Mouse (Mus musculus) A20 (cell line): Measurements from ENCODE around the gene Ackr4.
A peak's percentile ranks its signal among the peaks of the same experiment; 100 is the strongest.

Source experiments
- DNase-seq: peaks from one replicate; pipeline ENCODE4 v3.0.0-alpha.2; 2011; ENCODE audit warnings: low read depth, low spot score

The Ackr4 gene

DNA sequence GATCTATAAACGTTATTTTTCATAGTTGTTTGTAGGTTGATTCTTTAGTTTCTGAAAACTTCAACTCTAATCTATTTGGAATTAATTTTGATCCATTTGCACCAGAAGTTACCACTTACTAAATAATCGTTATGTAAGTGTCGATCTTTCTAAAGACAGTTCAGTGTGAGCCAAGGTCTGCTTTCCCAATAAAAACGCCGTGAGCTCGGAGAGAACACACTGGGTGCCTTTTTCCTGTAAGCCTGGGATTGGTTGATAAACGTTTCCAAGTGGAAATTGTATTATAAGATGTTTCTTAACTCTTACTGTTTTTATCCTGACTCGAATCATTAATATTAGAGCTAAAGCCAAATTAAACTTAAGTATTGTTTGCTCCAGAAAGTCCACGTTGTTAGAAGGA lies 19.8 kb downstream of the Ackr4 start:
- DNase-seq: no peak

DNA sequence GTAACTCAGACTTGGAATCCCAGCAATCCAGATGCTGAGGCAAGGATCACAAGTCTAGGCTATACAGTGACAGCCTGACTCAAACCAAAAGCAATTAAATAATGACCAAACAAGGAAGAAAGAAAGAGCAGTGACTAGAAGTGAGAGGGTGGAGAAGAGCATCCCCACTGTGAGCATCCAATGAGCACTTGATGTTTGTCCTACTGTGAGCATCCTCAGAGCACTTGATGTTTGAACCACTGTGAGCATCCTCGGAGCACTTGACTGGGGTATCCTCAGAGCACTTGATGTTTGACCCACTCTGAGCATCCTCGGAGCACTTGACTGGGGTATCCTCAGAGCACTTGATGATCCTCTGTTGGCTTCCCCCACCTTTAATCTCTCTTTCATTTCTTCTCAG lies 21.7 kb downstream of the Ackr4 start:
- DNase-seq: no peak

DNA sequence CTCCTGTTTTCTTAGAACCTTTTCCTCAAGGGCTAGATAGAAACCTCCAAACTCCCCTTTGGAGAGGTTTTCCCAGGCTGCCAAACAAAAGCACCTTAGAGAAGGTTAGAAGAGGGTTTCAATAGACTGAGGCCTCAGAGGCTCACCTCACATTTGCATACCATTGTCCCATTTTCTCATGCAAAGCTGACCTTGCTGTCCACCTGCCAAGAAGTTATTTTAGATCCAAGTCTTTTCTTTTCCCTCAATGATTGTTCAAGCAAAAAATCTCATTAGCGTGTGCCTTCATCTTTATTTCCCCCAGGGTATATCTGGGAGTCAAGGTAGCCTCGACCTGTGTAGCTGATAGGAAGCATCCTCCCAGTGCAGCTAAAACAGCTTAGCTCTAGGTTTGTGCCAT lies 23.8 kb downstream of the Ackr4 start:
- DNase-seq: peak; percentile 72

DNA sequence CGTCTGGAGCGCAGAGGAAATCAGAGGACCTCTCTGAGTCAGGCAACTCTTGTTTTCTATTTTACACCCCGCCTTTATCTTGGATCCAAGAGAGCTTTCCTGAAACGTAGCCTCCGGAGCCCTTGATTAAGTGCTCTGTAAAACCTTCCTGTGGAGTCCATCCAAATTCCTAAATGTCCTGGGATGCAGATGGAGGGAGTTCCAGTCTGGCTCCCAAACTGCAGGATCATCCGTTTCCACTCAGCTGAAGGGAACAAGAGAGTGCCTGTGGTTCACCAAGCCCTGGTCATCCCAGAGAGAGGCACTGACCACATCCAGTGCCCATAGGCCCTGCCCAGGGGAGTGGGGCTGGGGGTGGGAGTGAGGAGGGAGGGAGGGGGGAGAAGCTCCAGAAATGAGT lies 24.4 kb downstream of the Ackr4 start:
- no peak for DNase-seq

DNA sequence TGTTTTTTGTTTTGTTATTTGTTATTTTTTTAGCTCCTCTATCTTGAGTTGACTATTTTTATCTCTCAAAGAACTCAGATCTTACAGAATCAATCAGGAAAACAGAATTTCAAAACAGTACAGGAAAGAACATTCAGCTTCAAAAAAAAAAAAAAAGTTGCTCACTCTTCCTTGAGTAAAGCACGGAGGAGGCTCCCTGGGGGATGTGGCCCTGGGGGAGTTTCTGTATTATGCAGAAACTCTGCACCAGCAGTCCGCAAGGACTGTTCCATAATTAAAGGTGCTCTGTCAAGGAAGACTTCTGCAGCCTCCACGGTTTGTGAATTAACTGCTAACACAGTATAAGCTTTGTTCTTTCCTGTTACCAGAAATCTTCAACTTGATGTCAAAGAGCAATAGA lies 25.3 kb downstream of the Ackr4 start:
- DNase-seq: no peak

DNA sequence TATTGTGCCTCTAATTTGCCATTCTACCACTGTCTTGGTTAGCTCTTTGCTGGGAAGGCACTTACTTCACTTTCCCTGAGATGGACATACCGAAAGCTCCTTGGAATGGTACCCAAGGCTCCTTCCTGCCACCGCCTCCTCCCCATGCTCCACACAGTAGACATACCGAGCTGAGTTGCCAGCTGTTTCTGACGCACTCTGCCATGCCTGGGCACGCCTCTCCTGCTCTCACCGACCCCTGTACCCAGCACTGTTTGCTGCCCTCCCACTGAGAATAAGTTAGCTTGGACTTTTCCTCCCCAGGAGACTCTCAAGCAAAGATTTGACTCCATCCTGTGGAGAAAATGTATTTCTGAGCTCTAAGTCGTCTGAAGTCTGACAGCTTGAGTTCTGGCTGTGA lies 25.9 kb downstream of the Ackr4 start:
- DNase-seq: no peak

DNA sequence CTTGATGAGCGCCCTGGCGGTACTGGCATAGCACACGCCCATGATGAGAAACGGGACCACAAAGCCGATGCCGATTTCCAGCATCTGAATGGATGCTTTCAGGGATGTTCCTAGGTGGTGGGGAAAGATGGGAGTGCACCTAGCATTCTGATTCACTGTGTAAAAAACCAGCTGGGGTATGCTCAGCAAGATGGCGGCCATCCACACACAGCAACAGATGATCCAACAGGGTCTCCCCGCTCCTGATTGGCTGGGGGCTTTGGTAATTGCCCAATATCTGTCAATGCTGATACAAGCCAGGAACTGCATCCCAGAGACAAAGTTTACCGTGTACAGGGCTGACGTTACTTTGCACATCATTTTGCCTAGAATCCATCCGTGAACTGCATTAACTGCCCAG lies 27.7 kb downstream of the Ackr4 start:
- no peak for DNase-seq

DNA sequence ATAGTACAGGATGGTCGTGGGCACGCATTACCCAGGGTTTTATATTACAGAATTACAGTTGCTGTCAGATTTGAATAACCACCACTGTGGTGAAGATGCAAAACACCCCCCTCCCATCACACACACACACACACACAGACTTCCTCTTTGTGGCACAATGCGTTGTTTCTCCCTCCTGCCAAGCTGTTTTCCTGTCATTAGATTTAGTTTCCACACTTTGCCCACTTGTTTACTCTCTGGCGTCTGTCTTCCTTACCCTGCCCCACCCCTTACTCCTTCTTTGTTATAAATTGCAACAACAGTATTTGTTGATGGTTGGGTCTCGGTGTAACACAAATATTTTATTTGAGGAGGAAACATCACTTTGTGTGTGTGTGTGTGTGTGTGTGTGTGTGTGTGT lies 28.5 kb downstream of the Ackr4 start:
- DNase-seq: peak; percentile 79

DNA sequence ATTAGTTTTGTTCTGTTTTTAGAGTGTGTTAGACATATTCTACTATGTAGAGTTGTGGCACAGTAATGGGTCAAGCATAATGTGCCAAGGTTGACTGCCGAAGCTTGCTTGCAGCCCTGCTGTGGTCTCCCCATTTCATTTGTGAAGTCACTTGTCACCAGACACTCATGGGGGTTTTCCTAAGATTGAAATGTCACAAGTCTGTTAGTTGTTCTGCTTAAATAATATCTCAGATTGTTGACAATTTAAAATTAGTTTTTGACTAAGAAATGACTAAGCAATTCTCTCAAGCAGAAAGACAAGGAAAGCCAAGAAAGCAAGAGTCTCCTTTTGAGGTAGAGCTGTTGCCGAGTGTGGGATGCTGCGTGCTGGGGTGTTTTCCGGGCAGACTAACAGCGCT lies 33.8 kb downstream of the Ackr4 start:
- DNase-seq: peak; percentile 74

DNA sequence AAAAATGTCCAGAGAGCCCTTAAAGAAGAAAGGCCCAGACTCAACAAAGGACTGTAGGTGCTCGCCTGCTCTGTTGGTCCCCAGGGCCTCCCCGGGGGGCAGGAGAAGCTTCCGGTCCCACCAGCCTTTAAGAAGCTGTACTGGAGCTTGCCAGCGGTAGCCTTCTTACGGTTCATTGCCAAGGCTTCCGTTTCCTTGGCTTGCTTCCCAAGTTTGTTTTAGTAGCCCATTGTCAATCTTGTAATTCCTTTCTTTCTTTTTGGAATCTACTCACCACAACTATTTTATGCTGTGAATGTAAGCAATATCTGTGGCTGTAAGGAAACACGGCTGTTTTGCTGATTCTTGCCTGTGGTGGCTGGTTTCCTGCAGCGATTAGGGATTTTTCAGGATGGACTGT lies 38.2 kb downstream of the Ackr4 start:
- DNase-seq: no peak

DNA sequence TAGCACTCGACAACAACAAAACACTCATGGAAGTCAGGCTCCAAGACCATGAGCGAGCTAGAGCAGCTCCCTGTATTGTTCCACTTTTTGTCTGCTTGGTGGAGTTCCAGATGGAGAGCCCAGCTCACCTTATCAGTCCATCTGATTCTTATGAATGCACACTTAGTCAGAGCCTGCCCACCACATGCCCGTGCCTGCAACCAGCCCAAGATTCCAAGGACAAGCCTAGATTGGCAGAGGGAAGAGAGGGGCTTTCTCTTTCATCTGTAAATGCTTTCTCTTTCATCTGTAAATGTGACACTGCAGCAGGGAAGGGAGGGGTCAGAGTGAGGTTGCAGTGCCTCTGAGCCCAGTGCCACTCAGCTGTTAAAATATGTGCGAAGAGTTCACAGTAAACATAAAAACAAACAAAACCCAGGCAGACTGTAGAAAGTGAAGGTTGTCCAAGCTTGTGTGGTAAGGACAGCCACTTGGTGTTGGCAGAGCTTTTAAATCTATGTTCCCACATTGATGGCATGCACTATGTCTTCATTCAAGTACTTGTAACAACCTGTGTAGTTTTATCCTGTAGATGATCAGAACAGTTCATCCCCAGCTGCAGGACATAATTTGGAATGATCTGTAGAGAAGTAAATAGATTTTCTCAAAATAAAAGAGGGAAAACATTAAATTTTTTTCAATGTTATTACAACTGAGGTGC lies 40.9 kb downstream of the Ackr4 start:
- no peak for DNase-seq

DNA sequence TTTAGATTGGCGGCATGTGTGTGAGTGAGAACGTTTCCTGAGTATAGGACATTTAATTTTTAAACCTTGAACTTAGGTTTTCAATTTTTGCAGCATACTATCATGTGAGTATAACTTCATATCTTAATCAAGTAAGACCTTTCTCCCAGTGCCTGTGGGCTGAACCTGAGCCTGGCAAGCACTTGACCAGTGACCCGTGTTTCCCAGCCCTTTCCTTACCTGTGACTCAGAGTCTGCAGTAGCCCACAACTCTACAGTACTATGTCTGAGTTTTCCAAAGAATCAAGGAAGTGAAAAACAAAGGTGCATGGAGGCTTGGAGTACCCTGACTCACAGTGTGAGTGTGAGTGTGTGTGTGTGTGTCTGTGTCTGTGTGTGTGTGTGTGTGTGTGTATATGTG lies 46.7 kb downstream of the Ackr4 start:
- DNase-seq: no peak

DNA sequence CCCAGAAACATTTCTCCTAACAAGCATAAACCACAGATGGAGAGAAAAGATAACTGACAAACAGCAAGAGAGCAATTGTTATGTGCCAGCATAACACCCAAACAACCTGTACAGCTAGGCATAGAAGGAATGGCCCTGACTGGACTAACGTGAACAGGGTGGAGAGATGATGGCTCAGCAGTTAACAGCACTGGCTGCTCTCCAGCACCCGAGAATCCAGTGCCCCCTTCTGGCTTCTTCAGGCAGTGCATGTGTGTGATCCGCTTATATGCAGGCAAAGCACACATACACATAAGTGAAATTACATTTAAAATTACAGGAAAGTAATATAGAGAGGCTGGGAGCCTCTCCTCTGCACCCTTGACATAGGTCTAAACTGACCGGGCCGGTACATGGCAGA lies 47.4 kb downstream of the Ackr4 start:
- DNase-seq: peak; percentile 69

DNA sequence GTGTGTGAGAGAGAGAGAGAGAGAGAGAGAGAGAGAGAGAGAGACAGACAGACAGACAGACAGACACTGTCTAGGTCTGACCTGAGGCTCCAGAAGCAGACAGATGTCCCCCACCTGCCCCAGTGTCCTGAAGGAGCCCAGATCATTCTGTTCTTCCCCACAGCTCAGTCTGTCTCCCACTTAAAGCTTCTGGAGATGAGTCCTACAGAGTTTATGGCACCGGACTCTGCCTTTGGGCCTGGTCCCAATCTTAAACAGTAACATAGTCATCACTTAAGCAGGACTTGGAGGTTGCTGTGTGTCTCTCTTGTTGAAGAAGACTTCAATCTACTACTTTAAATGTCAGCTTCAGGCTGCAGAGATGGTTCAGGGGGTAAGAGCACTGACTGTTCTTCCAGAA lies 48.0 kb downstream of the Ackr4 start:
- DNase-seq: no peak

DNA sequence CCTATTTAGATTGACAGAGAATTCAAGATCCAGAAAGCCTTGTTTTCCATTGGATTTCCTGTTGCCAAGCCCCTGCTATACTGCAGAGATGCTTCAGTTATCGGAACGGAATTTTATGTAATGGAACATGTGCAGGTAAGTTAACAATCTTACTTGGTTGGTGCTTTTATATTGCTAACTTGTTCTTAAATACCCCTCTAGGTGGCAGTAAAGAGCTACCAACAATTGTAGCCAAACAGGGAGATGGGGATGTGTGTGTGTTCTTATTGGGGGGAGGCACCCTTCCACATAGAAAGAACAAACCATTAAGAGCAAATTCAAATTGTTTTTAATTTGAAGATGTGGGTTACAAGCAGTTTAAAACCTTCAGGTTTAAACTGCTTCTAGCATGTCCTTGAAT lies 50.9 kb downstream of the Ackr4 start:
- peak; percentile 61 for DNase-seq

DNA sequence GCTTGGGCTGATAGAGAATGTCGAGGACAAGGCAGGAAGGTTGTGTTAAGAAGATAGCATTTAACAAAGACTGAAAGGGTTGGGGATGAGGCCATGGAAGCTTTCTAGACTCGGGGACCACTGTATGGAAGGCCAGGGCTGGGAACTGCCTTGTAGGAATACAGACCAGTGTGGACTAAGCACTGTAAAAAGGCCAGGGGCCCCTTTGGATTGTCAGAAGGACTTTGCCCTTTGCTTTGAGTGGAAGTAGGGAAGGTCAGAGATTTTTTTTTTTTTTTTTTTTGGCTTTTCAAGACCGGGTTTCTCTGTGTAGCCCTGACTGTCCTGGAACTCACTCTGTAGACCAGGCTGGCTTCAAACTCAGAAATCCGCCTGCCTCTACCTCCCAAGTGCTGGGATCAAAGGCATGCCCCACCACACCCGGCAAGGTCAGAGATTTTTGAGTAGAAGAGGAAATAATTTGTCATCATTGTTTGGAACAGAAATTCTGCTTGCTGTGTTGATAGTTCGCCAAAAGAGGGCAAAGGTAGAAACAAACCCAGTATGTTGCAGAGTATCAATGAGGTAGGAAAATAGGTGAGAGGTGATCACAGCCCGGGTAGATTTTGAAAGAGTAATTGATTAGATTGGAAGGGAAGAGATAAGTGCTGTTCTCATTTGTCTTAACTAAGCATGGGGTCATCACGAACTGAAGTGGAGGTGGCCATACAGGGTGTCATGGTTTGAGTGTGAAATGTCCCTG lies 55.7 kb downstream of the Ackr4 start:
- DNase-seq: no peak

DNA sequence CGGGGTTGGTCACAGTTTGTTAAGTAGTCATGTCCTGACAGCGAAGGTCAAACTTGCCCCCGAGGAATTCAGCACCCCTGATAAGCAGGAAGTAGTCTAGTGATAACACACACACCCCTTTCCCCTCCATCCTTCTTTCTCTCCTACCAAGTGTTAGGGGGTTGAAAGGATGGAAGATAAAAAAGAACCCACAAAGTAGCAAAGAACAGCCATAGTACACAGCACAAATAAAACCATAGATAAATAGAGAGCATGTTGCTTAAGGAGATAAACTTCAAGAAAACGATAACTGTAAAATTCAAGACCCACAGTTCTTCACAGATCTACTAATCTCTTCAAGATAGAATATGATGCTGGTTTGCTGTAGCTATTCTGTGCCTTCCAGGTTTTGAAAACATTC lies 56.5 kb downstream of the Ackr4 start:
- no peak for DNase-seq

DNA sequence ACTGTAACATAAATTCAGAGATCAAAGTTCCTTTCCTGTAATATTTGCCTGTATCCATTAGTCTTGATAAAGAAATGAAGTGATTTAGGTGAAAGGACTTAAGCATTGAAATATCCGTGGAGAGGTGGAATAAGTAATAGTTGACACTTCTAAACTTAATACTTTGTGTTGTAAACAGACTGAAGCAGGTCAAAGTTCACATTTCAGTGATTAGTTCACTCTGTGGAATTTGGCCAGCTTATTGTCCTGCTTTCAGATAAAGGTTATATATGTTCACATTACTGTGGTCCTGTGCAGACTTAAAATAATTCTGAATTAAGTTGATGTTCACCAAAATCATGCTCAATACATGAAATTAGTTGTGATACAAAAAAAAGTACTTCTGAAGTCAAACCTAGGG lies 62.2 kb downstream of the Ackr4 start:
- DNase-seq: no peak

DNA sequence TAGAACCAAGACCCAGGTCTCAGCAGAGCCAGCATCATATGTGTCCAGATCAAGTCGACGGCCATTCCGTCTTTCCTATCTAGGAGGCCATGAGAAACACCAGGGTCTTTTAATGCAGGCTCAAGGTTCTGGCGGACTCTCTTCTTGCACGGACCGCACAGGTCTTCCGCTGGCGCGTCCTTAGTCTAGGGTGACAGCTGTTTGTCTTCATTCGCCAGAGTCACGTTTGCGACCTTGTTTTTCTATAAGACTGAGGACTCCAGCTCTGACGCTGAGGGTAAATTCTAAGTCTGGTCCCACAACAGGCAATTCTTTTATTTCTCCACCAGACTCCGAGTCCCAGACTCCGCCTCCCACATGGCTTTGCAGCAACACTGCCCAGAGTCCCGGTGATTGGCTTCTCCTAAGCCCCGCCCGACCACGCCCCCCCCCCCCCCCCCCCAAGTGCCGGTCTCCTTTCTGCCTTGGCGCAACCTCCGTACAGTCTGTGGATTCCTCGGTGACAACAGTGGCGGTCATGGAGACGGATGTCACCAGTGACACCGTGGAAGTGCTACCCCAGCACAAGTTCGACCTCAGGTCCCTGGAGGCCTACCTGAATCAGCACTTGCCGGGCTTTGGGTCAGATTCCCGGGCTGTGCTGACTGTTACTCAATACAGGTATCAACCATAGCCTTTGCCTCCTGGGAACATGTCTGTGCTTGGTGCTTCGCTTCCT lies 63.3 kb downstream of the Ackr4 start, which contains the start of gene Acad11:
TSS of gene Acad11 (plus strand) at position 134 of the 718 bp plus-strand sequence.
- DNase-seq: peak; percentile 97

DNA sequence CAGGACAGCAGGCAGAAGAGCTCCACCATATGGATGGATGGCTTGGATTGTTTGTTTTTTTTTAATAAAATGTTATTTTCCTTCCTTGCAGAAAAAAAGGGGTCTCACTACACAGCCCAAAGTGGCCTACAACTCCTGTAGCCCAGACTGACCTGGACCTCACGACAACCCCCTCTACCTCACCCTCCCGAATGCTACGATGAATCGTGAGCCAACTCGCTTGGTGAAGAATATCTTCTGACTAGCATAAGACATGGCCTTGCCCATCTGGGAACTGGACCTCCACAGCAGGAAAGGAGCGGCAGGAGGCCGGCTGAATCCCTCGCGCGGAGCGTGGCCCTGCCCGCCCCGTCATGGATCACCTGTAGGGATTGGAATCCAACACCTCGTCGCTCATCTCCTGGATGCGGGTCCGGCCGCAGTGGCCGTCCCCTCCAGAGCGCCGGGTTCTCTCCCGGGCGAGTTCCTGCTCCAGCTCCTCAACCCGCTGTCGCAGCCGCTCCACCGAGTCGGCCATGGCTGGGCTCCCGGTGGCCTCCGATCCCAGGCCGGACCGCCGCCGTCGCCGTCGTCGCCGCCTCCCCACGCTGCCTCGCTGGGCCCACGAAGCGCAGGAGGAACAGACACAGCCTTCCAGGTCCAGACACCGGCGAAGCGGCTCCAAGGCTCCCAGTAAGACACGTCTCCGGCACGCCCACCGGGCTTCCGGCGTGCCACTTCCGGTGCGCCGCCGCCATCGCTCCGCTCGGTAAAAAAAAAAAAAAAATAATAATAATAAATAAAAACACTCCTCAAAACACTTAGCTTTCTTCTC lies 64.1 kb downstream of the Ackr4 start, which contains the start of gene Uba5:
TSS of gene Uba5 (minus strand) at position 705 of the 814 bp plus-strand sequence.
- DNase-seq: peak; percentile 87

DNA sequence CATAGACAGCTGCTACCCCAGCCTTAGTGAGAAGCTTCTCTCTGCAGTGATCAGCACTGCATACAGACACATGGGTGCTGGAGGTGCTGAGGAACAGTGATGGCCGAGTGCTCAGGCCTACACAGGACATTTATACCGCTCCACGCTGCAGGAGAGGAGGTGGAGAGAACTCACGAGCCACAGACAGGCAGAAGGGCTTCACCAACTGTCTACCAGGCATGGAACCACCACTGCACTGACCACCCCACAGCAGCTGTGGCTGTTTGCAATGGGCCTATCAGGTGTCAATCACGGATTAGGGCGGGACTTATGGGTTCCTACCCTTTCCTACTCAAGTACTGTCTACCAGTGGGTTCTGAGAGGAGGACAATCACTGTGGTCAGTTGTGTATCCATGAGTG lies 75.7 kb downstream of the Ackr4 start:
- DNase-seq: no peak

DNA sequence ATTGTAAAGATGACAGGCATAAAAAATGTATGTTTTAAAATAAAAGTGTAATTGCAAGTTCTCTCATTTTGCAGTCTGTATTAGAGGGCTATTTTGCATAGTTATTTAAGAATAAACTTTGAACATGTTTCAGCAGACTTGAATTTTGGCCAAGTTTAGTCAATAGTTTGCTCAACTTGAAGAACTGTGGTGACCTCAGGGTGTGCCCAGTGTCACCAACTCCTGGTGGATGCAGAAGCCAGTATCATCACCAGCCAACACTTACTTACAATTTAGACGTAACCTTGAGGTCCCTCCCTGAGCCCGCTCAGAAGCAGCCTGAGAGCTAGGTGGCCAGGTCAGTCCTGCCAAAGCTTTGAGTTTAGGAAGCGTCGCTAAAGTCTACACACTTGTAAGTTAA lies 83.1 kb downstream of the Ackr4 start:
- no peak for DNase-seq
